Mouse (Mus musculus): ENCODE measurements around the gene Kif19a. TPM values are rescaled to one million over a fixed set of nuclear protein-coding genes. Genes with fewer than 3 reads are reported as not detected.

Gene Kif19a
- polyA plus RNA-seq, 1 experiment from 2014 or later = 0.46 TPM

GRCm38 (mm10) chr11:114728333-114728732 lies 36.9 kb upstream of the Kif19a start:
- Histone ChIP-seq H3K36me3 (ENCODE audit: insufficient read depth, low read length) (no peaks in the 10 kb centered on the region), H3K27me3 (ENCODE audit: insufficient read depth, low read length) (0 out of 2 replicates have a peak, but pooled peaks cover 3% of the 10 kb centered on the region), H3K9ac (replicated peaks; ENCODE audit: low read length) (no peak overlapping the region), H3K27ac (ENCODE audit: low read length) (no peak overlapping the region), H3K9me3 (ENCODE audit: low read length) (no peaks in the 10 kb centered on the region), H3K4me3 (ENCODE audit: low read length) (no peak overlapping the region), H3K4me2 (replicated peaks; ENCODE audit: low read depth, low read length) (no peak overlapping the region), H3K4me1 (ENCODE audit: insufficient read depth, low read length) (peaks cover 17% of the 10 kb centered on the region; the same call in 1 of the 2 replicates)
- no peak for ATAC-seq (ENCODE audit: low FRiP score, low TSS enrichment)
- WGBS = 53% methylated on average over 5 of the region's 5 CpGs

- Histone ChIP-seq H3K9me3 (ENCODE audit: low read length) (no peaks in the 10 kb centered on the region), H3K9ac (replicated peaks; ENCODE audit: low read length) (no peak overlapping the region), H3K4me1 (ENCODE audit: insufficient read depth, low read length) (peaks cover 14% of the 10 kb centered on the region; the same call in 1 of the 2 replicates), H3K27me3 (ENCODE audit: insufficient read depth, low read length) (0 out of 2 replicates have a peak, but pooled peaks cover 3% of the 10 kb centered on the region), H3K36me3 (ENCODE audit: insufficient read depth, low read length) (no peaks in the 10 kb centered on the region), H3K4me2 (replicated peaks; ENCODE audit: low read depth, low read length) (no peak overlapping the region), H3K4me3 (ENCODE audit: low read length) (no peak overlapping the region), H3K27ac (ENCODE audit: low read length) (no peak overlapping the region)
- ATAC-seq (ENCODE audit: low FRiP score, low TSS enrichment) = no peak
- WGBS = 45% methylated on average over 6 of the region's 6 CpGs
These were observed 35.3 kb upstream of the Kif19a start for GRCm38 (mm10) chr11:114729832-114730363.

GRCm38 (mm10) chr11:114731711-114732110 lies 33.5 kb upstream of the Kif19a start:
- Histone ChIP-seq H3K4me3 (ENCODE audit: low read length) (no peak overlapping the region), H3K27me3 (ENCODE audit: insufficient read depth, low read length) (0 out of 2 replicates have a peak, but pooled peaks cover 3% of the 10 kb centered on the region), H3K9ac (replicated peaks; ENCODE audit: low read length) (no peak overlapping the region), H3K36me3 (ENCODE audit: insufficient read depth, low read length) (no peaks in the 10 kb centered on the region), H3K4me1 (ENCODE audit: insufficient read depth, low read length) (peaks cover 9% of the 10 kb centered on the region; the same call in 1 of the 2 replicates), H3K4me2 (replicated peaks; ENCODE audit: low read depth, low read length) (no peak overlapping the region), H3K27ac (ENCODE audit: low read length) (no peak overlapping the region), H3K9me3 (ENCODE audit: low read length) (no peaks in the 10 kb centered on the region)
- ATAC-seq (ENCODE audit: low FRiP score, low TSS enrichment) = no peak
- 74% methylated on average over 4 of the region's 4 CpGs for WGBS

- Histone ChIP-seq H3K27ac (ENCODE audit: low read length) (no peak overlapping the region), H3K9me3 (ENCODE audit: low read length) (no peaks in the 10 kb centered on the region), H3K27me3 (ENCODE audit: insufficient read depth, low read length) (0 out of 2 replicates have a peak, but pooled peaks cover 3% of the 10 kb centered on the region), H3K36me3 (ENCODE audit: insufficient read depth, low read length) (no peaks in the 10 kb centered on the region), H3K4me3 (ENCODE audit: low read length) (no peak overlapping the region), H3K4me1 (ENCODE audit: insufficient read depth, low read length) (no peaks in the 10 kb centered on the region), H3K9ac (replicated peaks; ENCODE audit: low read length) (no peak overlapping the region), H3K4me2 (replicated peaks; ENCODE audit: low read depth, low read length) (no peak overlapping the region)
- ATAC-seq (ENCODE audit: low FRiP score, low TSS enrichment) = no peak
- 81% methylated on average over 22 of the region's 22 CpGs for whole genome bisulfite sequencing
These were observed 32.3 kb upstream of the Kif19a start for GRCm38 (mm10) chr11:114732890-114733289.

- no peak overlapping the region for H3K9ac ChIP-seq (replicated peaks; ENCODE audit: low read length)
- no peaks in the 10 kb centered on the region for H3K36me3 ChIP-seq (ENCODE audit: insufficient read depth, low read length)
- H3K4me3 ChIP-seq (ENCODE audit: low read length) = no peak overlapping the region
- H3K27me3 ChIP-seq (ENCODE audit: insufficient read depth, low read length) = peaks cover 5% of the 10 kb centered on the region; the same call in 1 of the 2 replicates
- no peak overlapping the region for H3K27ac ChIP-seq (ENCODE audit: low read length)
- peaks cover 24% of the 10 kb centered on the region for H3K4me1 ChIP-seq (ENCODE audit: insufficient read depth, low read length)
- no peak for ATAC-seq (ENCODE audit: low FRiP score, low TSS enrichment)
- H3K4me2 ChIP-seq (replicated peaks; ENCODE audit: low read depth, low read length) = no peak overlapping the region
- WGBS = 77% methylated on average over 2 of the region's 2 CpGs
- no peaks in the 10 kb centered on the region for H3K9me3 ChIP-seq (ENCODE audit: low read length)
These were observed 29.1 kb upstream of the Kif19a start for GRCm38 (mm10) chr11:114736111-114736510.

- peaks cover 5% of the 10 kb centered on the region; the same call in 1 of the 2 replicates for H3K27me3 ChIP-seq (ENCODE audit: insufficient read depth, low read length)
- WGBS = 31% methylated on average over 11 of the region's 11 CpGs
- H3K36me3 ChIP-seq (ENCODE audit: insufficient read depth, low read length) = no peaks in the 10 kb centered on the region
- H3K4me2 ChIP-seq (replicated peaks; ENCODE audit: low read depth, low read length) = 0 out of 2 replicates have a peak overlapping the region, but pooled peaks have one; percentile 1
- ATAC-seq (ENCODE audit: low FRiP score, low TSS enrichment) = peak; percentile 14; the same call in 1 of the 2 replicates
- no peak overlapping the region for H3K4me3 ChIP-seq (ENCODE audit: low read length)
- 0 out of 2 replicates have a peak overlapping the region, but pooled peaks have one; percentile 6 for H3K9ac ChIP-seq (replicated peaks; ENCODE audit: low read length)
- H3K9me3 ChIP-seq (ENCODE audit: low read length) = no peaks in the 10 kb centered on the region
- peaks cover 26% of the 10 kb centered on the region for H3K4me1 ChIP-seq (ENCODE audit: insufficient read depth, low read length)
- H3K27ac ChIP-seq (ENCODE audit: low read length) = peak overlapping the region; percentile 45; the same call in 1 of the 2 replicates
These were observed 28.1 kb upstream of the Kif19a start for GRCm38 (mm10) chr11:114736913-114737624.

GRCm38 (mm10) chr11:114740598-114740997 lies 24.6 kb upstream of the Kif19a start:
- 17% methylated on average over 10 of the region's 10 CpGs for WGBS
- Histone ChIP-seq H3K27me3 (ENCODE audit: insufficient read depth, low read length) (peaks cover 5% of the 10 kb centered on the region; the same call in 1 of the 2 replicates), H3K4me2 (replicated peaks; ENCODE audit: low read depth, low read length) (no peak overlapping the region), H3K36me3 (ENCODE audit: insufficient read depth, low read length) (no peaks in the 10 kb centered on the region), H3K4me1 (ENCODE audit: insufficient read depth, low read length) (peaks cover 29% of the 10 kb centered on the region), H3K9me3 (ENCODE audit: low read length) (no peaks in the 10 kb centered on the region), H3K4me3 (ENCODE audit: low read length) (no peak overlapping the region), H3K9ac (replicated peaks; ENCODE audit: low read length) (no peak overlapping the region), H3K27ac (ENCODE audit: low read length) (no peak overlapping the region)
- no peak; the same call in 1 of the 2 replicates for ATAC-seq (ENCODE audit: low FRiP score, low TSS enrichment)

GRCm38 (mm10) chr11:114741451-114741850 lies 23.7 kb upstream of the Kif19a start:
- Histone ChIP-seq H3K4me3 (ENCODE audit: low read length) (no peak overlapping the region), H3K9me3 (ENCODE audit: low read length) (no peaks in the 10 kb centered on the region), H3K27ac (ENCODE audit: low read length) (no peak overlapping the region), H3K9ac (replicated peaks; ENCODE audit: low read length) (no peak overlapping the region), H3K36me3 (ENCODE audit: insufficient read depth, low read length) (no peaks in the 10 kb centered on the region), H3K4me1 (ENCODE audit: insufficient read depth, low read length) (peaks cover 29% of the 10 kb centered on the region), H3K4me2 (replicated peaks; ENCODE audit: low read depth, low read length) (no peak overlapping the region), H3K27me3 (ENCODE audit: insufficient read depth, low read length) (peaks cover 5% of the 10 kb centered on the region; the same call in 1 of the 2 replicates)
- no peak for ATAC-seq (ENCODE audit: low FRiP score, low TSS enrichment)
- WGBS = 35% methylated on average over 6 of the region's 6 CpGs

- peaks cover 15% of the 10 kb centered on the region for H3K4me1 ChIP-seq (ENCODE audit: insufficient read depth, low read length)
- no peaks in the 10 kb centered on the region for H3K27me3 ChIP-seq (ENCODE audit: insufficient read depth, low read length)
- H3K4me2 ChIP-seq (replicated peaks; ENCODE audit: low read depth, low read length) = peak overlapping the region; percentile 37; the same call in 1 of the 2 replicates
- no peak overlapping the region for H3K27ac ChIP-seq (ENCODE audit: low read length)
- 2% methylated on average over 12 of the region's 12 CpGs for WGBS
- peak; percentile 78; the same call in 1 of the 2 replicates for ATAC-seq (ENCODE audit: low FRiP score, low TSS enrichment)
- no peaks in the 10 kb centered on the region for H3K9me3 ChIP-seq (ENCODE audit: low read length)
- no peak overlapping the region for H3K4me3 ChIP-seq (ENCODE audit: low read length)
- 0 out of 2 replicates have a peak overlapping the region, but pooled peaks have one; percentile 46 for H3K9ac ChIP-seq (replicated peaks; ENCODE audit: low read length)
- no peaks in the 10 kb centered on the region for H3K36me3 ChIP-seq (ENCODE audit: insufficient read depth, low read length)
These were observed 20.1 kb upstream of the Kif19a start for GRCm38 (mm10) chr11:114745134-114745533.

Measured in kidney, embryonic 16.5 days (tissue).